Mouse (Mus musculus): ENCODE measurements around the gene Sox21.

The Sox21 gene

DNA sequence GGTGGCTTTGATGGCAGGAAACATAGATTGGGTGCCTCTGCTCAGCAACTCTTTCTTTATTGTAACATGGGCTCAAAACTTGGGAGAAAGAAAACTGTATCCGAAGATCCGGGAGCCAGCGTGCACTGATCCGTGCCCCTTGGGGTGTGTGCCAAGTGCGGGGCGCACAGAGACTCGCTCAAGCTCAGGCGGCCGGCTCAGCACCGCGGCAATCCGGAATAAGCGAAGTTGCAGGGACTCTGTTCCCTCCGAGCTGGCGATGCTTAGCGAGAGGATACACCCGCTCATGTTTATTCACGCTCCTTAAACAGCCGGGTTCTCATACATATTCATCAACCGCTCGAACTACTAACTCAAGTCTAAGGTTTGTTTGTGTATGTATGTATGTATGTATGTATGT is 10.9 kb downstream of the Sox21 start:
- ATAC-seq (ENCODE audit: insufficient number of reproducible peaks, low FRiP score, low TSS enrichment): no peak

DNA sequence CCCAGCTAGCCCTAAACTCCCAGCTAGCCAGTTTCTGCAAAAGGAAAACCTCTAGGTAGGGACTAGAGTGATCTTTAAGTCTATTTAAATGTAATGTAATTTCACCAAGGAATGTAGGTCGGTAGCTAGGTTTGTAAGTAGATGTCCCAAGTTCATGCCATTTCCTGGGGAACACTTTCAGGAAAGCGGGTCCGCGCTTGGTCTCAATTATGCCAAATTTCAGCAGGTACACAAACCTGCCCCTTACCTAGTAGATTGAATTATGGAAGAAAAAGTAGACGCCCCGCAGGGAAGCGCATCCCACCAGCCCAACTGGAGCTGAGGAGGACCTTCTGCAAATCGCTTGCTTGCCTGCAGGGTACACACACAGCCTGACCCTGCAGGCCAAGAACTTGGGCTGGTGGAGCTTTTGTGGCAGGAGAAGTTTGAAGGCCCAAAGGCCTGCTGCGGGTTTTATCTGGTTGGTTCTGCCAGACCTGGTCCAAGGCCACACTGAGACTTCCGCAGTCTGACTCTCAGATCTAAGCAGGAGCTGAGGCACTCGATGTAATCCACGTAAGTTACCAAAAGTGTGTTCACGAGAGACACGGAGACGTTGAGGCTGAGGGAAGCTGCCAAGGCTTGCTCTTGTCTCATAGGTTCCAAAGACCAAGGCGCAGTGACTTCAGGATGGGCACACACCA is 11.6 kb downstream of the Sox21 start:
- ATAC-seq (ENCODE audit: insufficient number of reproducible peaks, low FRiP score, low TSS enrichment): no peak

DNA sequence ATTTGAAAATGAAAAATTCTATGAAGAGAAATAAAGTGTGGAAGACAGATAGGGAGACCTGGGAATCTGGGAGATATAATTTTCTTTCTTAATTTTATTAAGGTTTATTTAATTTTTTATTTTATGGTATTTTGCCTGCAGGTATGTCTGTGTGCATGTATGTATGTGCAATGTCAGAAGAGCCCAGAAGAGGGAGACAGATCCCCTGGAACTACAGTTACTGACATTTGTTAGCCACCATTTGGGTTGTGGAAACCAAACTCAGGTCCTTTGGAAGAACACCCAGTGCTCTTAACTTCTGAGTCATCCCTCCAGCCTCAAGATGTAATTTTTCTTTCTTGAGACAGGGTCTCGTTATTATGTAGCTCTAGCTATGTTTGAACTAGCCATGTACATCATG is 15.9 kb downstream of the Sox21 start:
- ATAC-seq (ENCODE audit: insufficient number of reproducible peaks, low FRiP score, low TSS enrichment): no peak

DNA sequence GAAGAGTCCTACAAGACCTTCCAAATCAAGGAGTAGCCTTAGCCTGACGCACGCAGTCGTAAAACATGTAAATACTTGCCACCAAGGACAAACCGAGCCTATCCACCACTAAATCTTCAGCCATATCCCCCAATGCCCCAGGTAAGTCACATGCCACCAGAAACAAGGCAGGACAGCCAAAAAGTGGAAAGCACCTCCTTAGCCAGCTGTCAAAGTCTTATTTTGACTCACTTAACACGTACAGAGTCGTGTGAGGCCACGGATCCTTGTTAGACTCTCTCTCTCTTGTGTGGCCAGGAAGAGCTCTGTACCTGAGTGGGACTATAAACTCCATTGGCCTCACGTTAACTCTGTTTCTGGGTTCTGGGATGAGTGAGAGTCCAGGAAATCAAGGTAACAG is 20.0 kb downstream of the Sox21 start:
- no peak for ATAC-seq (ENCODE audit: insufficient number of reproducible peaks, low FRiP score, low TSS enrichment)

DNA sequence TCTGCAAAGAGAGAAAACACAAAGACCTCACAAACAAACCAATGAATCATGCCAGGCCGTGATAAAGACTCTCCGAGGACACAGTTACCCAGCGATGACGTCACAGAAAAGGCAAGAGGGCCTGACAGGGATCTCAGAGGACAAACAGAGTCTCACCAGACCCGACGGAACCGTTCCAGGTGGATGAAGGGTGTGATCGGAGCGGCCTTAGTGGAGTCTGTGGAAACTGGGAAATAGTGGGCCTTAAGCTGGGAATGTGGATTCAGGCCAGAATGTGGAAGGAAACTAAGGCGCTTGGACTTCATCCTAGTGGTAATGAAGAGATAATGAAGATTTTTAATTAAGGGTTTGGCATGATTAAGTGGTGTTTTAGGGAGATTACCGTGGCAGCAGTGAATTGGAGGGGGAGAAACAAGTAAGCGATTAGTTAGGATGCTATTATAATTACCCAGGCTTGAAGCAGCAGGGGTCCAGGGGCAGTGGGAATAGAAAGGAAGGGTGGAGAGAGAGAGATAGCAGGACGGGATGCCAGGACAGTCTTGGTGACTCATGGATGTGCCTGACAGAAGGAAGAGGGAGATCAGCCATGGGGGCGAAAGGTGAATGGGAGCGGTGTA is 24.5 kb downstream of the Sox21 start:
- no peak for ATAC-seq (ENCODE audit: insufficient number of reproducible peaks, low FRiP score, low TSS enrichment)

DNA sequence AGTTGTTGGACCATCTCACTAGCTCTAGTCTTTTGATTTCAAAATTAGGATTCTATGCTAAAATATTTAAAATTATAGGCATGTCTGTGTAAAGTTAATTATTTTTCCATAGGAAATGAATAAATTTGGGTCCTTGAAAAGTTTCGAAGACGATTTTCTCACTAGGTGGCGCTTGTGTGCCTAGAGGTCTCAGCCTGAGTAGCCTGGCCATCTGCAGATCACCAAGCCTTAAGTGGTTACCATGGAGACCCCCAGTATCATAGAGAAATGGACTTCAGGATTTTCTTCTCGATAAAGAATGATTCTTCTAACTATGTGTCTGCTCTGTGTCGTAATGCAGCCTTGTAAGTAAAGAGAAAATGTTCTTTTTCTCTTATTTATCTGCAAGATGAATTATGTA is 27.2 kb downstream of the Sox21 start:
- no peak for ATAC-seq (ENCODE audit: insufficient number of reproducible peaks, low FRiP score, low TSS enrichment)

DNA sequence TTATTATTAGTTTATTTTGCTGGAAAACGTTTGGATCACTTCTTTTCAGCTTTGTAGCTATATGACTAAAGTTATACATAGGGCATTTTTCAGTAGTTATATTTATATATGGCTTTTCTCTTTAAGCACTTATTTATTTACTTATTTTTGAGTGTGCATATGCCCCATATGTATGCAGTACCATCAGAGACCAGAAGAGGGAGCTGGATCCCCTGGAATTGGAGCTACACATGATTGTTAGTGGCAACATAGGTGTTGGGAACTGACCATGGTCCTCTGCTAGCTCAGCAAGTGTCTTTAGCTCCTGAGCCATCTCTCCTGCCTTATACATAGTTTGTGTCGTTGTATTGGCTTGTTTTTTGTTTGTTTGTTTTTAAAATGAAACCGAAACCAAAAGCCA is 29.5 kb downstream of the Sox21 start:
- no peak for ATAC-seq (ENCODE audit: insufficient number of reproducible peaks, low FRiP score, low TSS enrichment)

DNA sequence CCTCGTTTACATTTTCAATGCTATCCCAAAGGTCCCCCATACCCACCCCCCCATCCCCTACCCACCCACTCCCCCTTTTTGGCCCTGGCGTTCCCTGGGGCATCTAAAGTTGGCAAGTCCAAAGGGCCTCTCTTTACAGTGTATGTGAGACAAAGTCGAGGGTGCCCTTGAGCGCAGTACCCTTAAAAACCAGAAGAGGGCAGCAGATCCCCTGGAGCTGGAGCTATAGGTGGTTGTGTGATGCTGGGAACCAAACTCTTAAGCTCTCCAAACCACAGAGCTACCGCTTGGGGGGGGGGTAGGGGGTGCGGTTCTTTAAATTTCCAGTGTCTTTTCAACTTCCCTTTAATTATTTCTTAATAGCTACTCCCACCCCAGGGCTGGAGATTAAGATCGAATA is 33.8 kb downstream of the Sox21 start:
- ATAC-seq (ENCODE audit: insufficient number of reproducible peaks, low FRiP score, low TSS enrichment): no peak

DNA sequence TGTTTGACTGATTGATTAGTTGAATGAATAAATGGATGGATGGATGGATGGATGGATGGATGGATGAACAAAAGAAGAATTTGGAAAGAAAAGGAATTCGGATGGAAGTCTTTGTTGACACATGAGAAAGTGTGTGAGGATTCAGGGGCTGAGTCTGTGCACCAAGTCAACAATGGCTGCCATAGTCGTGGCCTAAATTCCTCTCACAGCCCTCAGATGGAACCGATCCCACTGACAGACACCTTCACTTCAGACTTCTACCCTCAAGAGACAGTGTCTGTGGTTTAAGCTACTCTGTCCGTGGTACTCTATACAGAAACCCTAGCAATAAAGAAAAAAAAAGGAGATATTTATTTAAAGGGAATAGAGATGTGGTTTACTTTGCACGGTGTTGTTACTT is 34.8 kb downstream of the Sox21 start:
- no peak for ATAC-seq (ENCODE audit: insufficient number of reproducible peaks, low FRiP score, low TSS enrichment)

DNA sequence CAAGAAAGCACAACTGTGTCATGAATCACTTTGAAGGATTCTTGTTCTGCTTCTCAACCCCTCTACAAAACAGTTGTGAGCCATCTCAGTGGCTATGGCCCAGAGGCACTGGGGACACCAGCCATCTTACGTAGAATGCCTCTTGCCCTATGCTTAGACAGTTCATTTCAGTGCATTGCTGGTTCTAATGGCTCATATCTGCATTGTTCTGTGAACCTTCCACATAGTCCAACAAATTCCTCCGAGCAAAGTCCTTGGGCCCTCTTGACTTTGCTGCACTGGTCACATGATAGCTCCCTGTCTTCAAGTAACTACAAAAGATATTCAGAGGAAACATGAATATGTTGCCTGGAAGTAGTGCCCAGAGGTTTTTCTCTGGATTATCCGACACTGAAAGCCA is 36.1 kb downstream of the Sox21 start:
- ATAC-seq (ENCODE audit: insufficient number of reproducible peaks, low FRiP score, low TSS enrichment): no peak

DNA sequence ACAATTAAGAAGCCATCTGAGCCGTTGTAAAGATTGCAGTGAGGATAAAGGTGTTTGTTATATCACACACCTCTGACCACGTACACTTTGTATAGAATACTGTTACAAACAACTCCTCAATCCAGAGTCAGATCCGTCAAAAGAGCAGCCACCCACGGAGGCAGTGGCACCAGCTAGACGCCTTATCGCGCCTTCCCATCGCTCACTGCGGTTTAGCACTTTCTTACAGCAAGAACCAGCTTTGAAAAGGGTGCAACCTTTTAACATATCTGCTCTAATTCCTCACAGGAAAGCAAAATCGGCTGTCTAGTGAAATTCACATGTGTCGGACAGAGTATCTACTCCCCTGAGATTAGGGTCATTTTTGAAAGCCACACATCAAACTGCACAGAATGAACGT is 39.8 kb downstream of the Sox21 start:
- no peak for ATAC-seq (ENCODE audit: insufficient number of reproducible peaks, low FRiP score, low TSS enrichment)

DNA sequence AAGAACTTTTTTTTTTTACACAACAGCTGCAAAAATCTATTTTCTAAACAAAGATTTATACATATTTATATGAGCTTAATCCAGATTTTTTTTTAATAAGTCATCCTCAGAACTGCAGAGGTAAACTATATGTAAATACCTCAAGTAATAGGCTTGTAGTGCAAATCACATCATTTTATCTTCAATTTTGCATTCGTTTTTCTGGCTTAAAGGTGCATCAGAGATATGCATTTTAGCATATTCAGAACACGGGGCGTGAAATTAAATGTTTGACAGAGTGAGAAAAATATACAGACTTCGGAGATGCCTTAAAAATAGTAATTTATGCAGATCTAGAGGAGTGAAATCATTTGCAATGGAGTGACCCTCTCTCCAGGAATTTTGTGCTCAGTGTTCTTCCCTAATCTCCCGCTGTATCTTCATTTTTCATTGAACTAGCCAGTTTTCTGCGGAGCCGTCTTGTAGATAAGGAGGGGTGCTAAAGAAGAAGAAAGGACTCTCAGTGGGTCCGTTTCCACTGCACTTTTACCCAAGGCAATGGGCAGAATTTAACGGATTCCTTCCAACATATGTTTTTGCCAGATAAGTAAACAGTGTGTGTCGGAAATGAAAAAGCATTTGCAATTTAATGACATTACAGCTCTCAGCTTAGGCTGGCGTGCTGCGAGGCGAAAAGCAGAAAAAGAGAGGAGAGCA is 42.5 kb downstream of the Sox21 start:
- ATAC-seq (ENCODE audit: insufficient number of reproducible peaks, low FRiP score, low TSS enrichment): no peak

DNA sequence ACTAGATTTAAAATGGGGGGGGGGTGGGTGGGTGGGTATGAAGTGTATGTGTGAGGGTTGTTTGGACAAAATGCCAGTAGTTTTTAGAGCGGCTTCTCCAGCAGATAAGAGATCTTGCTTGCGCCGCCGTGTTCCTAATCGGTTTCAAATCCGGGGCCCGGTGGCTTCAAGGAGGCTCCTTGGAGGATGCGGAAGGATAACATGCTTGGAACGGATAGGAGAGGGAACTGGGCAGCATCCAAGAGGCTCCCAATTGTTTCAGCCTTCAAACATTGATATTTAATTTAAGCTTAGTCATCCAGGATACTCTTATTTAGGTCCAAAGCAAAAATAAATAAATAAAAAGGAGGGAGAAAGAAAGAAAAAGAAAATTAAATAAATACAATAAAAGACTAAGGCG is 43.2 kb downstream of the Sox21 start:
- ATAC-seq (ENCODE audit: insufficient number of reproducible peaks, low FRiP score, low TSS enrichment): no peak

DNA sequence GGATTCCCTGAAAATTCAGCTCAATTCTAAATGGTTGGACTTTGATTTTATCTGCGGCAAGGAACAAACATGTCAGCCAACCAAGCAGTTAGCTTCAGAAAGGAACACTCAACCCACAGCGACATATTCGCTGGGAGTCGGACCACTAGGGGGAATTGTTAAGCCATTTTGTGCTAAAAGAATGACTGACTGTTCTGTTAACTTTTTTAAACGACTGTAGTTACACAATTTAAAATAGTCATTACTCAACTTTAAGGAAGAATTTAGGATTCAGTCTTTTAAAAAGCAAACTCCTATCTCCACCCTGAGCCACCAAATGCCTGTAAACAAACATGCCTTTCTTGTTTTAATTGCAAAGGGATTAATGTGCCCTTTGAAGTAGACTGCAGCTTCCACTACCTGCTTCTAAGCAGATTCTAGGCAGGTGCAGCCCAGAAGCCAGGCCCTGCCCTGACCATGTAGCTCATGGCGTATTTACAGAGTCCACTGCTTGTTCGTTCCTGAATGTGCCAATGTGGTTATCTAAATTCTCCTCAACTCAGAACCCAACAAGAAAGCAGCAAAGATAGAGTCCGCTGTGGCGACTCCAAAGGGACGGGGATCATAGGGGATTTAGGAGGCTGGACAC is 43.7 kb downstream of the Sox21 start:
- ATAC-seq (ENCODE audit: insufficient number of reproducible peaks, low FRiP score, low TSS enrichment): no peak

DNA sequence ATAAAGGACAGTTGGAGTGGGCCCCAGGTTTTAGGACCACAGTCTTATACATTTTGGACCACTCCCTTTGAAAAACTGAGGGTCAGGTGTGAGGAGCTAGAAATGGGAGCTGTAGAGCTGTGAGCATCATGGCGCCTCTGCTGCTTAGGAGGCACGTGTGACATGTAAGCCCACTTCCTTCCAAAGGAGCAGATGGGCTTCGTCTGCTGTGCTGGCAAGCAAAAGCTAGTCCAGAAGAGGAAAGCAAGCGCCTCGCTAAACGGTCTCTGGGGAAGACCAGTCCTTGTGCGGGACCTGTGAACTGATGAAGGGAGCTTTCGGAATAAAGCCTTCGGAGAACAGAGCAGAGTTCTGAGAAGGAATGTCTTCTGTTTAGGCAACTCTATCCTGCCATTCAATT is 45.4 kb downstream of the Sox21 start:
- no peak for ATAC-seq (ENCODE audit: insufficient number of reproducible peaks, low FRiP score, low TSS enrichment)
